Mouse (Mus musculus) left cerebral cortex, postnatal 25 days (tissue): ENCODE measurements at regions not wholly inside any gene's neighbourhood (a gene's known extent, or its start where the extent isn't known, plus 50 kb on each side); places are given as distances from the start of the nearest gene placed in this dataset.
A peak's percentile ranks its signal among the peaks of the same experiment; 100 is the strongest.

Experiments used
- DNase-seq, 2 experiments: peaks; one replicate each; pipeline ENCODE4 v3.0.0; 2022; ENCODE audit warnings: low spot score in 2 of 2, mixed read lengths in 1 of 2
- intact Hi-C: fragments of 180-260 bp; cut with DNase I; formaldehyde crosslinking; loops from one replicate; pipeline ENCODE4 v1.15.1; 2025

GRCm38 (mm10) chr4:75884371-75884770 lies 606.3 kb upstream of the Dmac1 start:
- DNase-seq: peak in 1 of 2 experiments; percentile 36
- intact Hi-C loops: no loop called here

DNA sequence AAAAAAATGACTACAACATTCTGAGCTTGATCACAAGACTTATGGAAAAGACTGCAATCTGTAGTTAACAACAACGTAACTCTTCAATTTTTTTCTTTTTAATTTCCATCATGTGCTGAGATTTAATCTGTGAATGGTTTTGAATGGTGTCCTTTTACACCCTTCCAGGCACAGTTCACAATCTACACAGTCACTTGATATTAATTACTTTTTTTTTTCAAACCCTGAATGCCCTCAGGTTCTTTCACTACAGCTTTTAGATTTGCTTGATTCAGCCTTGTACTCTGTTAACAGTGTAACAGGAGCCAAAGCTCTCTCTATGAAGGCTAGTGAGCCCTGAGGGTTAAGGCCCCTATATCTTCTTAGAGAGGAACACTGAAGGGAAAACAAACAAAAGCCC lies 591.7 kb upstream of the Dmac1 start:
- intact Hi-C loops: no loop called here
- DNase-seq: no peak

DNA sequence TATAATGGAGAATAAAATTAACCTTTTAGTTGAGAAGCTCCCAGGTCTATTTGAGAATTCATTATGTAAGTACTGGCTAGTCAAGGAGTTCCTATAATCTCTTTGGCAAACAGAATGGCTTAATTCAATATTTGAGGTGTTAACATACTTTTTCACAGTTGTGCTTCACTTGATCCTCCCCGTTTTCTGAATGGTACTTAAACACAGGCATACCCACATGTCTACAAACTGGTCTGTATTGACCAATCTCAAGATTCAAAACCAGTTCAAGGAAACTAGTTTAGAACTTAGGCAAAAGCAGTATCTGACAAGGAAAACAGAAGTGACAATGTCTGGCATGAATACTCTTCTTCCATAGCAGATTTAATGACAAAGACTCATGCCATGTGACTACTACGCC lies 583.0 kb upstream of the Dmac1 start:
- no peak for DNase-seq
- intact Hi-C loops: no loop called here

GRCm38 (mm10) chr4:75857769-75858408 lies 579.8 kb upstream of the Dmac1 start:
- DNase-seq: no peak
- intact Hi-C loops: no loop called here

DNA sequence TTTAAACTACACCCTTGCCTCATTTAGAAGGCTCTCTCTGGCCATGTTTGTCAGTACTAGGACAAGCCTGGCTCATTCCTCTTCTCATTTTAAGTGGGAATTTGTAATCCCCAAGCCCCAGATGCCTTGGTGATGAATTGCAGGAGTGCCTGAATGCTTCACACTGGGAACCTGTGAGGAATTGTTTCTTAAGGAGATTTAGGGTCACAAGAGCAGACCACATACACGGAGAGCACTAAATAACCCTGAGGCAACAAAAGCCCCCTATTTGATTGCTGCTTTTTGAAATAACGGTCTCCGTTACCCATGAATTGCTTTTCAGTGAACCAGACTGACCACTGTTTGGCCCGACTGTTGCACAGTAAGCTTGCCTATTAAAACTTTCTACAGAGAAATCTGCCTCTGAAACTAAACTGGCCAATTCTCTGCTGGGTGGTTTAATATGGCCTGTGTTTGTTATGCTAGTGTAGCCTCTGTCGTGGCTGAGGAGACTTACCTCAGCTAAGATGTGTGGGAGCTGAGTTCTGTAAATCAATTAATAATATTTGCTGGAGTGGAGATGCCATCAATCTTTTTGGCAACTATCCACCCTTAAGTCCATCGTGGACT lies 577.7 kb upstream of the Dmac1 start:
- DNase-seq: no peak
- intact Hi-C loops: no loop called here

DNA sequence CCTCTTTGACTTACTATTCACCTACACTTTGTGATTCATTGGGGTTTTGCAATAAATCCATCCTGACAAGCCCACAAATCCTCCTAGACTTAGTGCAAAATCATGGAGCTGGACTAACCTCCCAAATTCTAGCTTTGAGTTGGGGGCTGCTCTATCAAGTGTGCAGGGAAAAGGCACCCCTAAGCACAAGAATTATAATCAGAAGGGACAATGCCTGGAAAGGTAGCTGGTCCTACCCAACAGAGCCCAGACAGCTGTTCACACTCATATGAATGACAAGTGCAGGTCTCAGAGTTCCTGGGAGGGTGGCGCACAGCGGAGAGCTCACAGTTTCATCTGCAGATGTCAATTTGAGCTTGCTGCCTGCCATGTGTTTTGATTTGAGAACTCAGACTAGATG lies 572.2 kb upstream of the Dmac1 start:
- intact Hi-C loops: no loop called here
- DNase-seq: no peak

GRCm38 (mm10) chr4:75847675-75848385 lies 569.7 kb upstream of the Dmac1 start:
- no peak for DNase-seq
- intact Hi-C loops: no loop called here

DNA sequence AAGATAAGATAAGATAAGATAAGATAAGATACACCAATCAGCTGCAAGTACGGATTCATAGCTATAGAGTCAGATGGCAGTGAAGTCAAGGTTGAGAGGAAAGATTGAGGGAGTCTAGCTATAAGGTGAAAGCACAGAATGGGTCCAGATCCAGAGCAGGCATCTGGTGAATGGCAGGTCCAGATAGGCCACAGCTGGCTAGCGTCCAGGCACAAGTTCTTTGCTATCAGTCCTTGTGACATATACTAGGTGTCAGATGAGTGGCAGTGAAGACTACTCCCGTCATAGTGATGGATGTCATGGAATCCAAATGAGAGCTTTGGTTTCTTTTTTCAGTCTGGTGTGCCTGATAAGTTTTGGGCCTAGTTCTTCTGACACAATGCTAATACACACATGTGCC lies 566.9 kb upstream of the Dmac1 start:
- intact Hi-C loops: no loop called here

GRCm38 (mm10) chr4:75838619-75839018 lies 560.5 kb upstream of the Dmac1 start:
- intact Hi-C loops: no loop called here
- peak in 1 of 2 experiments; percentile 11 for DNase-seq

More for the DNA sequence above, 566.9 kb upstream of the Dmac1 start:
- DNase-seq: no peak

GRCm38 (mm10) chr4:75827082-75827711 lies 549.1 kb upstream of the Dmac1 start:
- intact Hi-C loops: no loop called here
- DNase-seq: no peak

GRCm38 (mm10) chr4:75819193-75819603 lies 541.1 kb upstream of the Dmac1 start:
- DNase-seq: no peak
- intact Hi-C loops: no loop called here

- no peak for DNase-seq
- intact Hi-C loops: no loop called here
These were observed 537.9 kb upstream of the Dmac1 start for GRCm38 (mm10) chr4:75816026-75816425.

GRCm38 (mm10) chr4:75812266-75812665 lies 534.2 kb upstream of the Dmac1 start:
- intact Hi-C loops: no loop called here
- DNase-seq: no peak

GRCm38 (mm10) chr4:75801870-75802269 lies 523.8 kb upstream of the Dmac1 start:
- intact Hi-C loops: no loop called here
- peak; percentile 25 to 29 for DNase-seq

GRCm38 (mm10) chr4:75801156-75801555 lies 523.1 kb upstream of the Dmac1 start:
- intact Hi-C loops: no loop called here
- DNase-seq: no peak

DNA sequence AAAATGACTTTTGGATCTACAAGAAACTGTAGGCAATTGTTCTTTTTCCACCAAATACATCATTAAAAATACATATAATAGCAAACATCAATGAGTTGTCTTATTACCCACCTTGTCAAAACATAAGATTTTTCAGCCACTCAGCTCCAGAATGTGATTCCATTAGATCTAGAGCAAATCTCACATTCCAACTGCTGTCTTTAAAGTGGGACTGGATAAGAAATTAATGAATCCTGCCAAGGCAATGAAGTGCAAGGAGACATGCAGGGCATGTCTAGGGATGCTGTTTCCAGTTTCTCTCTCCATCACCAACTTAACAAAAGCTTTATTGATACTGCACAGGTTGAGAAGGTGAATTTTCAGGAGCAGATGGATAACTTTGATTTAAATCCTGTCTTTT lies 513.7 kb upstream of the Dmac1 start:
- intact Hi-C loops: no loop called here
- no peak for DNase-seq

DNA sequence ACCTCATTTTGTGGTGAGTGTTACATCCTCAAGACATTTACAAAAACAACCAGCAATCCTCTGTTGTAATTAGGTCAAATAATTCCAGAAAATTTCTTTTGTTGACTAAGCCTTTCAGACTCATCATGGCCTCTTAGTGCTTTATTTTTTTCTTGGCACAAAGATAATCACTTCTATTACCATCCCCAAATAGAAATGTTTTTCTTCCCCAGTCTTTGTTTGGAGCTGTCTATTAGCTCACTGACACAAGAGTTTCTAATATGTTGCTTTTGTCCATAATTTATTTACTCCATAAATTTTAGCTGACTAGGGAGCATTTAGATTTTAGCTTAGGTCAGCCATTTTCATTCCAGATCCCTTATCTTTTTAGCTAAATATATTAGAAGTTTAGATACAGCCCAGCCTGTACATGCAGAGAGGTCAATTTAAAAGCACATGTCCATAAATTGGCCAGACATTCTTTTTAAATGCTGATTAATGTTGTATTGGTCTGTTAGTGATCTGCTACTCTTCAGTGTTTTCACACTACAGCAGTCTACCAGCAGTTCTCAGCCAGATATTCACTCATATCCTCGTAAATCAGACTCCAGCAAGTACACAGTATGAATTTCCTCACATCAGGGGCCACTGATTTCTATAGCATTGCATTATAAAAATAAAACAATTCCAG lies 513.0 kb upstream of the Dmac1 start:
- intact Hi-C loops: no loop called here

GRCm38 (mm10) chr4:75787405-75787804 lies 509.3 kb upstream of the Dmac1 start:
- DNase-seq: no peak
- intact Hi-C loops: no loop called here

More for the DNA sequence above, 513.0 kb upstream of the Dmac1 start:
- DNase-seq: no peak

GRCm38 (mm10) chr4:75786391-75786790 lies 508.3 kb upstream of the Dmac1 start:
- intact Hi-C loops: no loop called here
- DNase-seq: no peak

DNA sequence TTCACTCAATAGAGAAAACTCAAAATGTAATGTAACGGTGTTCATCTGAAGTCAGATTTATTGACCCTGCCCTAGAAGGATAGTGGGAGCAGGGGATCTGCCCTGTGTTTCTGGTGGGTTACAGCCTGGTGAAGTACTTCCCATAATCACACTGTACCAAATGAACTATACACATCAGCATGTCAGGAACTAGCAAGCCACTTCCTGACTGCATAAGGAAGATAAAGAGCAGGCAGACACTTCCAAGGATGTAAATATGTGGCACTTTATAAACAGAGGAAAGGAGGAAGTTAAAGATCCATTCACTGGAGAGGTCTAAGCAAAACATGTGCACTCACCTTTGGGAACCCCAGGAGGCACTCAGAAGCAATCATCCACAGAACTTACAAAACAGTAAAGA lies 501.4 kb upstream of the Dmac1 start:
- intact Hi-C loops: no loop called here
- no peak for DNase-seq
